Mouse (Mus musculus): ENCODE data around the gene Caln1. TPM values are rescaled to one million over a fixed set of nuclear protein-coding genes. Genes with fewer than 3 reads are reported as not detected.

Gene Caln1
- polyA plus RNA-seq, 1 experiment from 2014 or later = 0.10 TPM

Other genes starting within 250 kb of the Caln1 start
- gene Kctd7, start 224.6 kb upstream of the Caln1 start, polyA plus RNA-seq (2015; fragmentation: Nextera tagmentation; extraction: Ambion mirVana) = 3.8 and 3.9 TPM in 2 replicates
- 22.3 and 26.8 TPM in 2 replicates for gene Rabgef1, start 197.7 kb upstream of the Caln1 start, polyA plus RNA-seq (2015; fragmentation: Nextera tagmentation; extraction: Ambion mirVana)
- gene Tmem248, start 152.4 kb upstream of the Caln1 start, polyA plus RNA-seq (2015; fragmentation: Nextera tagmentation; extraction: Ambion mirVana) = 38.9 and 40.2 TPM in 2 replicates
- gene Sbds, start 113.9 kb upstream of the Caln1 start, polyA plus RNA-seq (2015; fragmentation: Nextera tagmentation; extraction: Ambion mirVana) = 75.0 and 75.9 TPM in 2 replicates
- gene Tyw1, start 113.8 kb upstream of the Caln1 start, polyA plus RNA-seq (2015; fragmentation: Nextera tagmentation; extraction: Ambion mirVana) = 23.5 and 24.0 TPM in 2 replicates
- not detected in 2 replicates for gene A330070K13Rik, start 15.2 kb downstream of the Caln1 start, polyA plus RNA-seq (2015; fragmentation: Nextera tagmentation; extraction: Ambion mirVana)

Measured in intestine, embryonic 15.5 days (tissue).